Mouse (Mus musculus) embryonic fibroblast, embryonic 13.5 days (primary cell): ENCODE measurements around the gene Mmrn2. TPM values are rescaled to one million over a fixed set of nuclear protein-coding genes. Genes with fewer than 3 reads are reported as not detected.

Source experiments
- H3K27ac ChIP-seq: 2 replicates; pipeline ENCODE4 v1.5.1; 2012; ENCODE audit warnings: low read length, control low read depth, inconsistent platforms; ENCODE audit not compliant: insufficient read depth
- H3K4me1 ChIP-seq: 2 replicates; pipeline ENCODE4 v1.6.1; 2011; ENCODE audit warnings: low read length; ENCODE audit not compliant: control insufficient read depth, insufficient read depth
- H3K4me3 ChIP-seq: 2 replicates; pipeline ENCODE4 v1.5.1; 2011; ENCODE audit warnings: mild to moderate bottlenecking, control low read depth, low read length; ENCODE audit not compliant: insufficient read depth
- CTCF ChIP-seq: IDR thresholded peaks from 2 replicates; pipeline ENCODE4 v1.5.1; 2011; ENCODE audit warnings: mild to moderate bottlenecking, control low read depth, low read length, moderate library complexity, borderline replicate concordance; ENCODE audit not compliant: insufficient read depth
- POLR2A ChIP-seq: IDR thresholded peaks from 2 replicates; pipeline ENCODE4 v1.6.1; 2011; ENCODE audit warnings: low read depth, mild to moderate bottlenecking, control low read depth, low read length, moderate library complexity
- polyA plus RNA-seq: library from polyadenylated mRNA; stranded (reverse); fragments of >200 nt; gene quantifications from 2 replicates; pipeline ENCODE4 v1.2.4, GENCODE M21; 2011; ENCODE audit warnings: low read depth; ENCODE audit not compliant: missing spikeins, insufficient read length

Mmrn2 gene
- polyA plus RNA-seq, 1 experiment: not detected

- H3K4me1 ChIP-seq: peaks cover 5% of the 10 kb centered on the region
- TF ChIP-seq POLR2A (no peak), CTCF (no peak)
- no peak overlapping the region for H3K4me3 ChIP-seq
- 0 out of 2 replicates have a peak overlapping the region, but pooled peaks have one; percentile 35 for H3K27ac ChIP-seq
Measured at GRCm38 (mm10) chr14:34450451-34450850, 75.2 kb downstream of the Mmrn2 start.

- H3K27ac ChIP-seq: no peak overlapping the region
- H3K4me3 ChIP-seq: no peak overlapping the region
- H3K4me1 ChIP-seq: peaks cover 5% of the 10 kb centered on the region
- TF ChIP-seq CTCF (no peak), POLR2A (no peak)
Measured at GRCm38 (mm10) chr14:34451872-34452271, 76.6 kb downstream of the Mmrn2 start.

GRCm38 (mm10) chr14:34453648-34454047 is 78.4 kb downstream of the Mmrn2 start:
- peak overlapping the region; percentile 44; the same call in 1 of the 2 replicates for H3K27ac ChIP-seq
- no peak overlapping the region for H3K4me3 ChIP-seq
- peaks cover 5% of the 10 kb centered on the region for H3K4me1 ChIP-seq
- TF ChIP-seq POLR2A: no peak
- TF ChIP-seq CTCF: no peak

Other genes starting within 250 kb of the Mmrn2 start
- not detected in 2 replicates for gene Npy4r, start 223.0 kb upstream of the Mmrn2 start, polyA plus RNA-seq
- 0.12 and 0.46 TPM in 2 replicates for gene Gprin2, start 173.8 kb upstream of the Mmrn2 start, polyA plus RNA-seq
- gene Syt15, start 155.9 kb upstream of the Mmrn2 start, polyA plus RNA-seq: not detected in 2 replicates
- gene Shld2, start 65.0 kb upstream of the Mmrn2 start, polyA plus RNA-seq: 7.4 and 10.1 TPM in 2 replicates
- 159 and 181 TPM in 2 replicates for gene Glud1, start 64.7 kb upstream of the Mmrn2 start, polyA plus RNA-seq
- gene Fam25c, start 20.0 kb upstream of the Mmrn2 start, polyA plus RNA-seq: not detected in 2 replicates
- gene Sncg, start 676 bp upstream of the Mmrn2 start, polyA plus RNA-seq: 6.6 and 10.8 TPM in 2 replicates
- gene Bmpr1a, start 127.9 kb downstream of the Mmrn2 start, polyA plus RNA-seq: 116 and 146 TPM in 2 replicates
- not detected in 2 replicates for gene 9230112D13Rik, start 147.3 kb downstream of the Mmrn2 start, polyA plus RNA-seq
- 2.7 and 9.2 TPM in 2 replicates for gene Ldb3, start 213.2 kb downstream of the Mmrn2 start, polyA plus RNA-seq
- not detected in 2 replicates for gene Opn4, start 224.7 kb downstream of the Mmrn2 start, polyA plus RNA-seq